Mouse (Mus musculus): Measurements from ENCODE around the gene Slc29a3. TPM values are rescaled to one million over a fixed set of nuclear protein-coding genes. Genes with fewer than 3 reads are reported as not detected.

Gene Slc29a3
- 10 to 100 TPM; 13.0 to 13.2 TPM for total RNA-seq (2021)
- long read RNA-seq, experiment 1, full-length matches to known transcripts = 17 of 21 reads
- long read RNA-seq, experiment 1, partial matches to known transcripts = 2 of 21 reads
- long read RNA-seq, experiment 1, other reads (novel, unspliced or antisense) = 2 of 21 reads
- long read RNA-seq, experiment 2, full-length matches to known transcripts = 13 of 20 reads
- long read RNA-seq, experiment 2, partial matches to known transcripts = 2 of 20 reads
- long read RNA-seq, experiment 2, other reads (novel, unspliced or antisense) = 5 of 20 reads

DNA sequence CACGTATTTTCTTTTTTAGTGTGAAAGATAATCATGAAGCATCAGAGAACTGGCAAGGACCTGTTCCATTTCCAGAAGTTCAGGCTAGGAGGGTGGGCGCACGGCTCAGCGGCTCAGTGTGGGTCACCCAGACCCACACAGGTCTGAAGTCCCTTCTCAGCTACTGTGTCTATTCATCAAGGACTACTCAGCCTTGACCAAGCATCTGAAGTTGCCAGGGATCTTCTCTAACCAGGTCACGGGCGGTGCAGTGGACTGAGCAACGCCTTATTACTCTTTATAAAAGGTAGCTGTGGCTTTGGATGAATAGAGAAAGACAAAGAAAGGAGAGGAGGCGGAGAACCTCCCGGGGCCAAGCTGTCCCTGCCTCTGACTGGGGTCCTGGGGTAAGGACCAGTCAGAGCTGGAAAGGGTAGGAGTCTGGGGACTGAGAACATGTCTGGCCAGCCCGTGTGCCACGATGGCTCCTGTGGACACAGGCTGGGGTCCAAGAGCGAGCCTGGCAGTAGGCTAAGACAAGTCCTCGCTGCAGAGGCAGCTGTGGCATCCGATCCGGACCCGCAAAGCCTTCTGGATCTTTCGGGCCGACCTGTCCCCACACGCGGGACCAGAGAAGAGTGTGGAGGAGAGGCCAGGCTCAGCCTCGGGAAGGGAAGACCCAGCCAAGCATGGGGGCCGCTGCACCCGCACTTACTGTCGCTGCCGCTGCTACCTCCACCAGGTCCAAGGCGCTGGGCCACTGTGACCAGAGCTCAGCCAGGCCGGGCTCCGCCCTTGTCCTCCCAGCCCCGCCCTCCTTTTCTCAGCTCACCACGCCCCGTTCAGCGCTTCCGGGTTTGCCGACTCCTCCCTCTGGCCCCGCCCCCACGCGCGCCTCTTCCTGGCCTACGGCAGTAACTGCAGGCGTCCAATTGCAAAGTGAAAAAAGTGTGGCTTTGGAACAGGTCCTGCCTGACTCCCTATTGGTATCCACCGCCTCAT, at the start of gene Slc29a3:
Gene Slc29a3, minus strand, starts transcription at position 755 of the 981 bp plus-strand sequence.
- intact Hi-C loops (cut with DNase I) = no loop called here
- Histone ChIP-seq H3K27ac (peak within 1 kb of the TSS; percentile 90), H3K4me3 (peak within 1 kb of the TSS; percentile 74)
- peak; percentile 56 for TF ChIP-seq CTCF (IDR thresholded peaks at IDR 0.05)
- DNase-seq (ENCODE audit: extremely low spot score in 1 of 2, low spot score in 2 of 2) = peak; percentile 92 to 94

DNA sequence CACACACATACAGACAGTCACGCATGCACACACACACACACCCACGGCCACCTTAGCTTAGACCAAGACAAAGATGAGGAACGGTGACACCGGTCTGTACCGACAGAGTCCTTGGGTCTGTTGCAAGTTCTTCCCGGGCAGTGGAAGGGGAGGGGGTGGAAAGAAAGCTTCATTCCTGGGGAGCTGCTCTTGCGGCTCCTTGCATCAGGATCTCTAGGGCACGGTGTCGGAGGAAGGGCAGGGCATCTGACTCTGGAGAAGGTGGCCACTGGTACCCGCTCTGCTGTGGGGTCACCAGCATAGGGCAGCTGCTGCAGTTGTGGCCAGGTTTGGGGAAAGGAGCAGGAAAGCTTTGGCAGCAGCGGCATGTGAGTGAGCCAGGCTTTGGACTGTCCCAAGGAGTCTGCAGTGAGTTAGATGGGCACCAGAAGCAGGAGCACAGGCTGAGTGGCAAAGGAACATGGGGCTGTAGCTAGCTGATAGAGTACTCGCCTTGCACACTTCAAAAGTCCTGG, 49.4 kb upstream of the Slc29a3 start:
- no peak overlapping the region for H3K27ac ChIP-seq
- DNase-seq (ENCODE audit: extremely low spot score in 1 of 2, low spot score in 2 of 2) = no peak
- no peak overlapping the region for H3K4me3 ChIP-seq
- intact Hi-C loops (cut with DNase I) = no loop called here
- TF ChIP-seq CTCF (IDR thresholded peaks at IDR 0.05) = no peak

GRCm38 (mm10) chr10:60801168-60801897, 48.7 kb upstream of the Slc29a3 start:
- Histone ChIP-seq H3K27ac (no peak overlapping the region), H3K4me3 (no peak overlapping the region)
- no peak for DNase-seq (ENCODE audit: extremely low spot score in 1 of 2, low spot score in 2 of 2)
- no peak for TF ChIP-seq CTCF (IDR thresholded peaks at IDR 0.05)
- intact Hi-C loops (cut with DNase I) = no loop called here

- TF ChIP-seq CTCF (IDR thresholded peaks at IDR 0.05) = no peak
- H3K27ac ChIP-seq = no peak overlapping the region
- intact Hi-C loops (cut with DNase I) = no loop called here
Observed at GRCm38 (mm10) chr10:60800295-60801167, 47.9 kb upstream of the Slc29a3 start.

GRCm38 (mm10) chr10:60797682-60798422, 45.3 kb upstream of the Slc29a3 start:
- Histone ChIP-seq H3K4me3 (no peak overlapping the region), H3K27ac (no peak overlapping the region)
- no peak; the same call in 1 of the 2 replicates for TF ChIP-seq CTCF (IDR thresholded peaks at IDR 0.05)
- no peak for DNase-seq (ENCODE audit: extremely low spot score in 1 of 2, low spot score in 2 of 2)
- intact Hi-C loops (cut with DNase I) = no loop called here

More at GRCm38 (mm10) chr10:60800295-60801167, 47.9 kb upstream of the Slc29a3 start:
- H3K4me3 ChIP-seq = no peak overlapping the region
- no peak for DNase-seq (ENCODE audit: extremely low spot score in 1 of 2, low spot score in 2 of 2)

- TF ChIP-seq CTCF (IDR thresholded peaks at IDR 0.05) = no peak
- no peak overlapping the region for H3K4me3 ChIP-seq
- intact Hi-C loops (cut with DNase I) = no loop called here
- no peak overlapping the region for H3K27ac ChIP-seq
- DNase-seq (ENCODE audit: extremely low spot score in 1 of 2, low spot score in 2 of 2) = no peak
Observed at GRCm38 (mm10) chr10:60796474-60796873, 43.9 kb upstream of the Slc29a3 start.

- Histone ChIP-seq H3K27ac (no peak overlapping the region), H3K4me3 (no peak overlapping the region)
- TF ChIP-seq CTCF (IDR thresholded peaks at IDR 0.05) = no peak
- intact Hi-C loops (cut with DNase I) = no loop called here
- no peak for DNase-seq (ENCODE audit: extremely low spot score in 1 of 2, low spot score in 2 of 2)
Observed at GRCm38 (mm10) chr10:60796028-60796427, 43.4 kb upstream of the Slc29a3 start.

- no peak overlapping the region for H3K27ac ChIP-seq
- TF ChIP-seq CTCF (IDR thresholded peaks at IDR 0.05) = no peak
- H3K4me3 ChIP-seq = no peak overlapping the region
- no peak for DNase-seq (ENCODE audit: extremely low spot score in 1 of 2, low spot score in 2 of 2)
- intact Hi-C loops (cut with DNase I) = no loop called here
Observed at GRCm38 (mm10) chr10:60794792-60795191, 42.2 kb upstream of the Slc29a3 start.

DNA sequence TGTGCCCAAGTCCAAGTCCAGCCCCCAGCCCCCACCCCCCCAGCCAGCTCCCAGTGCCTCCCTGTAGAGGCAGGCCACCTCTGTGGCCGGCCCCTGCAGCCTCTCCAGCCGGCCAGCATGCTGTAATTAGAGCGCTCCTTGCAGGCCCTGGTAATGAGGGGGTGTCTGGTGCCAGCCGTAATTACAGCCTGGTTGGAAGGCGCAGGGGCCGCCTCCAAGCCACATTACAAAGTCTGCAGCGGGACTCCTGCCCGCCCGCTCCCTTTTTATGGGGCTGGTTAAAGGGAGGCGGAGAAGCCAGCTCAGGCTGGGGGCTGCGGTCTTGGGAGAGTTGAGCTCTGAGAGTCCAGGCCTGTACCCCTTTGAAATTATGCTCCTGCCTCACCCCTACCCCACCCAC, 41.8 kb upstream of the Slc29a3 start:
- H3K4me3 ChIP-seq = no peak overlapping the region
- no peak for TF ChIP-seq CTCF (IDR thresholded peaks at IDR 0.05)
- peak in 1 of 2 experiments; percentile 26 for DNase-seq (ENCODE audit: extremely low spot score in 1 of 2, low spot score in 2 of 2)
- H3K27ac ChIP-seq = no peak overlapping the region
- intact Hi-C loops (cut with DNase I) = no loop called here

- no peak for DNase-seq (ENCODE audit: extremely low spot score in 1 of 2, low spot score in 2 of 2)
- intact Hi-C loops (cut with DNase I) = no loop called here
- H3K4me3 ChIP-seq = no peak overlapping the region
- no peak for TF ChIP-seq CTCF (IDR thresholded peaks at IDR 0.05)
- no peak overlapping the region; the same call in 1 of the 2 replicates for H3K27ac ChIP-seq
Observed at GRCm38 (mm10) chr10:60792841-60793240, 40.2 kb upstream of the Slc29a3 start.

Measured in left cerebral cortex, adult 2 months (tissue).